Mouse (Mus musculus): Measurements from ENCODE around the gene 9930111J21Rik2. TPM values are rescaled to one million over a fixed set of nuclear protein-coding genes. Genes with fewer than 3 reads are reported as not detected.

9930111J21Rik2 gene
- polyA plus RNA-seq (2012; rRNA removed): 0.57 and 0.64 TPM in 2 replicates

GRCm38 (mm10) chr11:49051093-49051891, at the start of gene 9930111J21Rik2:
9930111J21Rik2 (minus strand) TSS chr11:49051242.

GRCm38 (mm10) chr11:49076001-49076757, 25.1 kb upstream of the 9930111J21Rik2 start, which contains the start of gene Ifi47:
Ifi47 (plus strand) TSS chr11:49076587.

GRCm38 (mm10) chr11:49063713-49064469, 12.8 kb upstream of the 9930111J21Rik2 start, which contains the start of gene Tgtp2:
Tgtp2 (minus strand) TSS chr11:49064206.

GRCm38 (mm10) chr11:48994018-48994417, 57.0 kb downstream of the 9930111J21Rik2 start, which contains the start of gene Tgtp1:
Tgtp1 (minus strand) TSS chr11:48994172.

GRCm38 (mm10) chr11:48991740-48992520, 59.1 kb downstream of the 9930111J21Rik2 start, which contains the start of gene Gm12185:
Gm12185 (minus strand) TSS chr11:48992226.

GRCm38 (mm10) chr11:48979251-48979650, 71.8 kb downstream of the 9930111J21Rik2 start, which contains the start of gene 9930111J21Rik1:
9930111J21Rik1 (minus strand) TSS chr11:48979398.

GRCm38 (mm10) chr11:48978240-48978939, 72.7 kb downstream of the 9930111J21Rik2 start, which contains the start of gene Olfr56:
Olfr56 (plus strand) TSS chr11:48978889.

Other genes with a start within 250 kb of the 9930111J21Rik2 start
- gene Trim41, start 233.9 kb downstream of the 9930111J21Rik2 start, polyA plus RNA-seq (2012; rRNA removed): 34.3 and 35.4 TPM in 2 replicates
- gene Trim7, start 225.1 kb downstream of the 9930111J21Rik2 start, polyA plus RNA-seq (2012; rRNA removed): 8.7 and 9.0 TPM in 2 replicates
- 6.7 and 15.0 TPM in 2 replicates for gene Gm12184, start 224.6 kb downstream of the 9930111J21Rik2 start, polyA plus RNA-seq (2012; rRNA removed)
- 6.3 and 7.0 TPM in 2 replicates for gene Irgm1, start 179.6 kb downstream of the 9930111J21Rik2 start, polyA plus RNA-seq (2012; rRNA removed)
- gene Gm5431, start 149.0 kb downstream of the 9930111J21Rik2 start, polyA plus RNA-seq (2012; rRNA removed): 0.41 and 0.52 TPM in 2 replicates
- 3.6 and 3.9 TPM in 2 replicates for gene Psme2b, start 105.1 kb downstream of the 9930111J21Rik2 start, polyA plus RNA-seq (2012; rRNA removed)
- gene Olfr56, start 72.4 kb downstream of the 9930111J21Rik2 start, polyA plus RNA-seq (2012; rRNA removed): not detected in 2 replicates
- gene 9930111J21Rik1, start 71.8 kb downstream of the 9930111J21Rik2 start, polyA plus RNA-seq (2012; rRNA removed): 0.79 and 1.2 TPM in 2 replicates
- 0.03 and 0.07 TPM in 2 replicates for gene Gm12185, start 59.0 kb downstream of the 9930111J21Rik2 start, polyA plus RNA-seq (2012; rRNA removed)
- gene Tgtp1, start 57.1 kb downstream of the 9930111J21Rik2 start, polyA plus RNA-seq (2012; rRNA removed): 0.15 and 0.20 TPM in 2 replicates
- 0.34 and 1.0 TPM in 2 replicates for gene Tgtp2, start 13.0 kb upstream of the 9930111J21Rik2 start, polyA plus RNA-seq (2012; rRNA removed)
- gene Ifi47, start 25.3 kb upstream of the 9930111J21Rik2 start, polyA plus RNA-seq (2012; rRNA removed): 2.0 and 2.4 TPM in 2 replicates
- gene Olfr1396, start 63.6 kb upstream of the 9930111J21Rik2 start, polyA plus RNA-seq (2012; rRNA removed): 0.15 TPM in 1 of 2 replicates, not detected in the other
- gene Olfr1395, start 91.0 kb upstream of the 9930111J21Rik2 start, polyA plus RNA-seq (2012; rRNA removed): not detected in 2 replicates
- not detected in 2 replicates for gene Olfr1394, start 103.1 kb upstream of the 9930111J21Rik2 start, polyA plus RNA-seq (2012; rRNA removed)
- gene Btnl9, start 135.9 kb upstream of the 9930111J21Rik2 start, polyA plus RNA-seq (2012; rRNA removed): 0.95 and 2.9 TPM in 2 replicates
- 1.7 and 2.2 TPM in 2 replicates for gene Zfp62, start 152.1 kb upstream of the 9930111J21Rik2 start, polyA plus RNA-seq (2012; rRNA removed)
- 159 and 190 TPM in 2 replicates for gene Mgat1, start 192.9 kb upstream of the 9930111J21Rik2 start, polyA plus RNA-seq (2012; rRNA removed)
- 0.05 and 0.08 TPM in 2 replicates for gene Olfr1393, start 227.1 kb upstream of the 9930111J21Rik2 start, polyA plus RNA-seq (2012; rRNA removed)
- gene Olfr1392, start 234.0 kb upstream of the 9930111J21Rik2 start, polyA plus RNA-seq (2012; rRNA removed): 0.22 TPM in 1 of 2 replicates, not detected in the other

Data from colon, adult 2 months (tissue).